Mouse (Mus musculus): ENCODE results near the gene Mt1. TPM values are rescaled to one million over a fixed set of nuclear protein-coding genes. Genes with fewer than 3 reads are reported as not detected.
"Not testable (repeated sequence)": the region's sequence is repeated elsewhere in the genome, so short reads cannot be mapped to it uniquely, and the experiment has no call there.

Mt1 gene
- total RNA-seq (2021): 100 to 1,000 TPM; 636 to 650 TPM
- long read RNA-seq, experiment 1, transcript Mt1-201 (3 exons, 549 nt): major isoform, 226 of 230 reads
- long read RNA-seq, experiment 1, partial matches to known transcripts: 0 of 230 reads
- long read RNA-seq, experiment 1, other reads (novel, unspliced or antisense): 0 of 230 reads
- long read RNA-seq, experiment 2, transcript Mt1-201 (3 exons, 549 nt): major isoform, 313 of 322 reads
- long read RNA-seq, experiment 2, transcript Mt1-202 (1 exons, 1,085 nt): minor isoform, 7 of 322 reads
- long read RNA-seq, experiment 2, partial matches to known transcripts: 2 of 322 reads
- long read RNA-seq, experiment 2, other reads (novel, unspliced or antisense): 0 of 322 reads

GRCm38 (mm10) chr8:94178857-94179712 is at the start of gene Mt1:
Mt1 (plus strand) TSS chr8:94179082.
- Histone ChIP-seq H3K27ac (peak within 1 kb of the TSS; percentile 97), H3K4me3 (peak within 1 kb of the TSS; percentile 70)
- DNase-seq (ENCODE audit: low spot score in 2 of 2): peak; percentile 91 to 92
- TF ChIP-seq CTCF (conservative IDR thresholded peaks at IDR 0.05): no peak

DNA sequence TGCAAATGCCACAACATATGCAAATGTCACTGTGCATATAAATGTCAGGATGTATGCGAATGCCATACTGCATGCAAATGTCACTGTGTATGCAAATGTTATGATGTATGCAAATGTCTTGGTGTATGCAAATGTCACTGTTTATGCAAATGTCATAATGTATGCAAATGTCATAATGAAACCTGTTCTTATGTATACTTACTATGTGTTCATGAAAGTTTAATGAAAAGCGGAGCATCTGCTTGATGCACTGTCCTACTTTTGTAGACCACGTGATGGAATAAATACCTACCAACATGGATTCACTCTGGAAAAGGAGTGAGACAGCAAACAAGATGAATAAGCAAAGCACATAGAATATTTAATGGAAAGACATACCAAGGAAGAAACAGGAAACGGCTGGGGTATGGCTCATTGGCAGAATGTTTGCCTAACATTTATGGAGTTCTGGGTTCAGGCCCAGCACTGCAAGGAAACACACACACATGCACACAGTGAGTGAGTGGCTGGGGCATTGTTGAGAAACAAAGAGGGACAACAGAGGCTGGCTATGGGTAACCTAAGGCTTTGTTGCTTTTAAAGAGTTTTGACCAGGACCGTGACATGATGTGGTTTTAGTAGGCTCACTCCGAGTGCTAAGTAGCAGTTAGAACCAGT is 49.6 kb upstream of the Mt1 start:
- H3K27ac ChIP-seq: peak overlapping the region; percentile 76; the same call in 1 of the 2 replicates
- TF ChIP-seq CTCF (conservative IDR thresholded peaks at IDR 0.05): no peak
- no peak for DNase-seq (ENCODE audit: low spot score in 2 of 2)
- H3K4me3 ChIP-seq: no peak overlapping the region

DNA sequence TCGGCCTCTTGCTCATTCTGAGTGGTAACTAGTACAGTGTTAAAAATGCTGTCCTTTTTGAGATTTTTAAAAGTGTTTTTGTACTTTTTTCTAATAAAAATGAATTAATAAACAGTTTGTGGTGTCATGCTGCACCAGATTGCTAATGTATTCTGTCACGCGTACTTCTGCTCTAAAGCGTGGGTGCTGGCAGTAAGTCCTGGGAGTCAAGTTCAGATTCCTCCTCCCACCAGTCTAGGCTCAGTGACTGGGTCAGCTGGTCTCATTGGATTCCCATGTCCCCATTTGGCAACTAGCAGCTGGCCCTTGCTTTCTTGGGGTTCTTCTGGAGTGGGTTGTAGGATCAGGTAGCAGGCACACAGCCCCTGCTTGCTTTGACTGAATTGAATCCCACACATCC is 48.8 kb upstream of the Mt1 start:
- no peak for DNase-seq (ENCODE audit: low spot score in 2 of 2)
- peak overlapping the region; percentile 76 for H3K27ac ChIP-seq
- no peak overlapping the region for H3K4me3 ChIP-seq
- TF ChIP-seq CTCF (conservative IDR thresholded peaks at IDR 0.05): no peak

DNA sequence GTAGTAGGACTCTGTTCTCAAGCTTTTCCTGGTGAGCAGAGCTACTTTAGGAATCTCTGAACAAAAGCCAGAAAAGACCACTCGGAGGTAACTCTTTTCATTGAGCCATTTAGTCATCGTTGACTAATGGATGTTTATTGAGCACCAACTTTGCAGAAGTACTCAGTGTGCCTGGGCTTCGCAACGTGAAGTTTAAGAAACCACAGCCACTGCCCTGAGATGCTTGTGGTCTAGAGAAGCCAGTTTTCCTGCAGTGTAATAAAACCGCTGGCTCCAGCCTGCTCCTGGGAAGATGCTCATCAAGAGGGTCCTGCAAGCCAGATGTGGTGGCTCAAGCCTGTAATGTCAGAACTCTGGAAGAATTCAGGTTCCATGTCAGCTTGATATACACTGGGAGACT is 46.8 kb upstream of the Mt1 start:
- DNase-seq (ENCODE audit: low spot score in 2 of 2): no peak
- TF ChIP-seq CTCF (conservative IDR thresholded peaks at IDR 0.05): no peak
- Histone ChIP-seq H3K4me3 (no peak overlapping the region), H3K27ac (no peak overlapping the region)

GRCm38 (mm10) chr8:94134601-94135000 is 44.3 kb upstream of the Mt1 start:
- not testable (repeated sequence) for H3K4me3 ChIP-seq; H3K27ac ChIP-seq; DNase-seq (ENCODE audit: low spot score in 2 of 2)

DNA sequence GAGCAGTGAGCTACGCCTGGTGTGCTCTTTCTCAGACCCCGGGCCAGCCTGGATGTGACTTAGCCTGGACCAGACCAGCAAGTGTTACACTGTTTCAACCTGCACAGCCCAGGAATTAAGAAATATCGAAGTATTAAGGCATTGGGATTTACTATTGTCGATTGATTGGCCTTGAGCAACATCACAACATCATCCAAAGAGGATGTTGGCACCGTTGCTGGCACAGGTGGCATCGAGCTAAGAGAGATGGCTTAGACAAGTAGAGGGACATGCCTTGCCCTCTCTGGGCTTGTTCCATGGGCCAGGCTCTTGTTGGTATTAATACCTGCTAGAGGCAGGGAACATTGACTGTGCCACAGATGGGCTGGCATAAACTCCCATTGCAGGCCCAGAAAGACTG is 43.3 kb upstream of the Mt1 start:
- Histone ChIP-seq H3K4me3 (no peak overlapping the region), H3K27ac (no peak overlapping the region)
- no peak for TF ChIP-seq CTCF (conservative IDR thresholded peaks at IDR 0.05)
- no peak for DNase-seq (ENCODE audit: low spot score in 2 of 2)

GRCm38 (mm10) chr8:94136192-94136591 is 42.7 kb upstream of the Mt1 start:
- Histone ChIP-seq H3K4me3 (no peak overlapping the region), H3K27ac (no peak overlapping the region)
- no peak for TF ChIP-seq CTCF (conservative IDR thresholded peaks at IDR 0.05)

GRCm38 (mm10) chr8:94136933-94137332 is 41.9 kb upstream of the Mt1 start, which contains the start of gene Mt4:
Mt4 (plus strand) TSS chr8:94137197.
- no peak for TF ChIP-seq CTCF (conservative IDR thresholded peaks at IDR 0.05)
- Histone ChIP-seq H3K4me3 (no peak within 1 kb of the TSS), H3K27ac (no peak within 1 kb of the TSS)
- no peak for DNase-seq (ENCODE audit: low spot score in 2 of 2)

More at GRCm38 (mm10) chr8:94136192-94136591, 42.7 kb upstream of the Mt1 start:
- no peak for DNase-seq (ENCODE audit: low spot score in 2 of 2)

GRCm38 (mm10) chr8:94140266-94140795 is 38.6 kb upstream of the Mt1 start:
- DNase-seq (ENCODE audit: low spot score in 2 of 2): no peak
- no peak for TF ChIP-seq CTCF (conservative IDR thresholded peaks at IDR 0.05)
- no peak overlapping the region for H3K4me3 ChIP-seq
- no peak overlapping the region for H3K27ac ChIP-seq

GRCm38 (mm10) chr8:94148236-94148635 is 30.6 kb upstream of the Mt1 start:
- no peak for TF ChIP-seq CTCF (conservative IDR thresholded peaks at IDR 0.05)
- DNase-seq (ENCODE audit: low spot score in 2 of 2): peak in 1 of 2 experiments; percentile 66
- Histone ChIP-seq H3K4me3 (no peak overlapping the region), H3K27ac (peak overlapping the region; percentile 70)

- Histone ChIP-seq H3K4me3 (no peak overlapping the region), H3K27ac (no peak overlapping the region)
- no peak for TF ChIP-seq CTCF (conservative IDR thresholded peaks at IDR 0.05)
- no peak for DNase-seq (ENCODE audit: low spot score in 2 of 2)
Observed at GRCm38 (mm10) chr8:94150925-94151324, 28.0 kb upstream of the Mt1 start.

DNA sequence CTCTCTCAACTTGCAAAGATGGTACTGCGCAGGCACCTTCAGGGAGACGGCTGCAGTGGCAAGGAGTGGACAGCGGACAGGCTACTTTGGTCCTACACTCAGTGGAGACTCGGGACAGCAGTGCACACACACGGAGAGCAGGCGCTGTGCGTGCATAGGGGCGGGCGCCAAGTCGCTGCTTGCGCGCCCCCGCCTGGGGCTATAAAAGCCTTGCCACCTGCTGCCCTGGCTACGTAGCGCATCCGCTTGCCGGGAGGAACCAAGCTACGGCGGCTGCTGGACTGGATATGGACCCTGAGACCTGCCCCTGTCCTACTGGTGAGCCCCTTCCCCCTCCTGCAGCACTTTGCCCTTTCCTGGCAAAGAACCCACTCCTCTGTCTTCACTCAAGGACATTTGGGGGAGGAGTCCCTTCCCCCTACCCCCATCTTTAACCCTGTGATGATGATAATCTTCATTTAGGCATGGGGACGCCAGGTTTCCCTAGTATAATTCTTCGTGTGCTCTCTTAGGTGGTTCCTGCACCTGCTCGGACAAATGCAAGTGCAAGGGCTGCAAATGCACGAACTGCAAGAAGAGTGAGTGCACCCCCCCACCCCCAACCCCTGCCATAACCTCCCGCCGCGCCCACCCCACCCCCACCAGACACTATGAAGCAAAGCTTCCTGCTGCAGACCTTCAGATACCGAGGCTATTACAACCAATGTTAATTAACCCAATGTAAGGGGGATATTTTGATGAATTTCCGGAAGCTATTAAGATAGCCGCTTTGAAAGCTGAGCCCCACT is 26.2 kb upstream of the Mt1 start, which contains the start of gene Mt3:
Mt3 (plus strand) TSS at position 95 of the 788 bp plus-strand sequence.
- peak; percentile 58 for TF ChIP-seq CTCF (conservative IDR thresholded peaks at IDR 0.05)
- DNase-seq (ENCODE audit: low spot score in 2 of 2): peak; percentile 89 to 90
- peak within 1 kb of the TSS; percentile 89 for H3K4me3 ChIP-seq
- peak within 1 kb of the TSS; percentile 100 for H3K27ac ChIP-seq
